Mouse (Mus musculus) spleen, adult 2 months (tissue): ENCODE results near the gene Nt5c.

Source experiments
- CTCF ChIP-seq: fragments of 200-500 bp; IDR thresholded peaks from 2 replicates; pipeline ENCODE4 v1.5.1; 2011; ENCODE audit warnings: mild to moderate bottlenecking, inconsistent platforms; ENCODE audit not compliant: insufficient read depth, insufficient read length, insufficient replicate concordance; ENCODE audit errors: extremely low read depth
- POLR2A ChIP-seq: fragments of 200-500 bp; IDR thresholded peaks from 2 replicates; pipeline ENCODE4 v1.6.1; 2011; ENCODE audit warnings: low read depth, low read length, inconsistent platforms

DNA sequence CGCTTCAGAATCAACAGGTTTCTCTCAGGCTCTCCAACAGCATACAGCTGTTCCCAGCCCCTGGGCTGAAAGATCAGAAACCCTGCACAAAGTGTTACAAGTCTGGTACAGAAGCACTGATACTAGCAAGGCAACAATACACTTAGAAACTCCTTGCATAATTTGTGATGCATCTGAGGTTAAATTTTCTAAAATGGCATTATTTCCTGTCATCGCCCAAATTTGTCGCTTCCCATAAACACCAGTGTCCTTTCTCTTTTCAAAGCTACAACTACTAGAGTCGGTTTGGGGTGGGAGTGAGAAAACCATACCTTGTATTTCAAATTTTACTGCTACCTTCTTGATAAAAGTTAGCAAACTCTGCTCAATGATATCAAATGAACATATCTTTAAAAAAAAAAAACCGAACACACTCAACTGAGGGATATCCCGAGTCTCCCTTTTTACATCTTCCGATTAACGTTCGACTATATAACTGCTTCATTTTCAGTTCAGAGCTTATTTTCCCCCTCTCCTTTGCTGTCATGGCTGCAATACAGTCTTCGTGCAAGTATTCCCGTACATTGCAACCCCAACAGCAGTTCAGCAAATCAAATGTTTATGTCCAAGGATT is 43.2 kb upstream of the Nt5c start:
- no peak for TF ChIP-seq CTCF
- no peak for TF ChIP-seq POLR2A
